Mouse (Mus musculus) neural tube, embryonic 10.5 days (tissue): ENCODE results near the gene Olfr412.

Experiments
- DNase-seq: peaks from one replicate; pipeline ENCODE4 v3.0.0-alpha.2; 2017; ENCODE audit warnings: low spot score; ENCODE audit errors: extremely low spot score

The Olfr412 gene

GRCm38 (mm10) chr11:74413449-74413972 is 51.6 kb downstream of the Olfr412 start:
- DNase-seq, result no peak

GRCm38 (mm10) chr11:74414112-74414511 is 52.2 kb downstream of the Olfr412 start:
- no peak for DNase-seq

GRCm38 (mm10) chr11:74415736-74416135 is 53.9 kb downstream of the Olfr412 start:
- DNase-seq, result no peak
